ENCODE assay signal across 10 mouse cellular contexts in genomic region chr13:102862981-102863380, GRCm38 (mm10).
"Had no signal": no experiment of that assay in that cellular context is flagged by ENCODE, and none has a peak within 500 bp of the region (broad histone marks: within the 10 kb centered on the region; RNA-seq: fewer than 3 reads in every experiment).

No protein-coding gene starts in this region.

- H3K9me3 ChIP-seq: limb, embryonic 15.5 days; liver, embryonic 13.5 days; midbrain, embryonic 15.5 days had no signal

- H3K27me3 ChIP-seq: limb, embryonic 15.5 days; liver, embryonic 13.5 days; midbrain, embryonic 15.5 days; neural tube, embryonic 12.5 days had no signal

- H3K4me3 ChIP-seq: limb, embryonic 15.5 days; liver, embryonic 13.5 days; midbrain, embryonic 15.5 days; neural tube, embryonic 12.5 days had no signal

- H3K36me3 ChIP-seq: limb, embryonic 15.5 days; liver, embryonic 13.5 days; midbrain, embryonic 15.5 days; neural tube, embryonic 12.5 days had no signal

- ATAC-seq: liver, postnatal 0 days; midbrain, embryonic 15.5 days had no signal

- DNase-seq: kidney, adult 2 months; kidney, postnatal 36 days; layer of hippocampus, adult 9-11 months; layer of hippocampus, postnatal 36 days; liver, embryonic 13.5 days; liver, postnatal 0 days; right cerebral cortex, postnatal 14 days had no signal
